Mouse (Mus musculus) brain, adult 10 weeks (tissue): ENCODE data around the gene Olfr101. TPM values are rescaled to one million over a fixed set of nuclear protein-coding genes. Genes with fewer than 3 reads are reported as not detected.

ENCODE experiments used
- polyA plus RNA-seq: library from polyadenylated mRNA; stranded (reverse); fragments of 350-450 nt; fragmentation: Illumina TruSeq; extraction: RNeasy Lipid Tissue Mini Kit (QIAGEN cat#74804); gene quantifications from one replicate; pipeline ENCODE4 v1.2.3, GENCODE M21; 2015; ENCODE audit warnings: low read depth, low replicate concordance

The Olfr101 gene
- not detected for polyA plus RNA-seq

DNA sequence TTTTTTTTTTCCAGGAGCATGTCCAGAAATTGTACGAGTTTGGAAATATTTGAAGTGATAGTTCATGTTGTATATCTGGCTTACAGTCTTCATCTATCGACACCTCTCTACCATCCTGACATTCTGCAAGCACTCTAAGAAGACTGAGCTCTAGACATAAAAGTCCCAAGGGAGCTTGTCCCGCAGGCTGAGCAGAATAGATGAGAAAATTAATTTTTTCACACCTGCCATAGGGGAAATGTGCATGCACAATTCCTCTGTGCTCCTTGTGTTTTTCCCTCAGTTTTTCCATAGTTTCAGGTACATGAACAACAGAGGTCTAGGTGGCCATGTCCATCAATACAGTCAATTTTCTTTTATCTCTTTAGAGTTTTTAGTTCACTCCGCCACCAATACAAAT, at the start of gene Olfr101:
TSS of gene Olfr101 (minus strand) at position 101 of the 400 bp plus-strand sequence.

DNA sequence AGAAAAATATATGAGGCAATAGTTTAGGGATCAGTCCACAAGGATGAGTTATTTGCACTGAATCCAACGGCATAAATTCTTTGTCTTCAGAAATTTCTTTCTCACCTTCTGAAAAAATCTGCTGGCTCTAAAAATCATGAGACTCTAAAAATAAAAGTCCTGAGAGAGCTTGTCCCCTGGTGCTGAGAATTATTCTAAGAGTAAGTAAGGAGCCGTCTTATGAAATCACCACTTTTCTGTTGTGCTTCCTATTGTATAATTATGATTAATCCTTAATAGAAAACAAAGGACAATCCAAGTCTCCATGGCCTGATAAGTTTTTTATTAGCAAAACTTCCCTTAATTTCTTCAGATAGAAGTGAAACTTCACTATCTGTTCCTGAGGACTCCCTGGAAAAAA, 35.5 kb upstream of the Olfr101 start, which contains the start of gene Olfr103:
TSS of gene Olfr103 (minus strand) at position 101 of the 400 bp plus-strand sequence.

DNA sequence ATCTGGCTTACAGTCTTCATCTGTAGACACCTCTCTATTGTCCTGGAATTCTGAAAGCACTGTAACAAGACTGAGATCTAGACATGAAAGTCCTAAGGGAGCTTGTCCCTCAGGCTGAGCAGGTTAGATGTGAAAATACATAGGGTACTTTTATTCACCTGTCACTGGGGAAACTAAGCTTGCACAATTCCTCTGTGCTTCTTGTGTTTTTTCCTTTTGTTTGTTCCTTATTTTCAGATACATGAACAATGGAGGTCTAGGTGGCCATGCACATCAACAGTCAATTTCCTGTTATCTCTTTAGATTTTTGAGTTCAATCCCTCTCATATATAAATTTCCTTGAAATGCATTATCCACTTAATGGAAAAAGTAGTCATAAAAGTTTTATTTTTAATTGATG, 12.8 kb upstream of the Olfr101 start, which contains the start of gene Olfr102:
TSS of gene Olfr102 (minus strand) at position 101 of the 400 bp plus-strand sequence.

DNA sequence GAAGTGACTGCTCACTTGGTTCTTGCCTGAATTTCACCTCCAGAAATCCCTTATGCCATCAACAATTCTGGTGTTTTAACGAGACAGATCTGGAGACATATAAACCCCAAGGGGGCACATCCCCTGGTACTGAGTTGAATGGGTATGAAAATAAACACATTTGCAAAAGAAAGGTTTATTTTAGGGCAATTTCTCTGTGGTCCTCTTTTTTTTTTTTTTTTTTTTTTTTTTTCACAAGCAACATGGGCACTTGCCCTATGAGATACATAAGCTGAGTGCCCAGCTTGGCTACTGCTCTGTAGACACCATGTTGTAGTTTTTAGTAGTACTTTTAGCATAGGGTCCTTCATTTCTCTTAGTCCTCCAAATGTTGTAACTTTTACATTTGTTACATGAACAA, 20.8 kb downstream of the Olfr101 start, which contains the start of gene Olfr99:
TSS of gene Olfr99 (minus strand) at position 101 of the 400 bp plus-strand sequence.

DNA sequence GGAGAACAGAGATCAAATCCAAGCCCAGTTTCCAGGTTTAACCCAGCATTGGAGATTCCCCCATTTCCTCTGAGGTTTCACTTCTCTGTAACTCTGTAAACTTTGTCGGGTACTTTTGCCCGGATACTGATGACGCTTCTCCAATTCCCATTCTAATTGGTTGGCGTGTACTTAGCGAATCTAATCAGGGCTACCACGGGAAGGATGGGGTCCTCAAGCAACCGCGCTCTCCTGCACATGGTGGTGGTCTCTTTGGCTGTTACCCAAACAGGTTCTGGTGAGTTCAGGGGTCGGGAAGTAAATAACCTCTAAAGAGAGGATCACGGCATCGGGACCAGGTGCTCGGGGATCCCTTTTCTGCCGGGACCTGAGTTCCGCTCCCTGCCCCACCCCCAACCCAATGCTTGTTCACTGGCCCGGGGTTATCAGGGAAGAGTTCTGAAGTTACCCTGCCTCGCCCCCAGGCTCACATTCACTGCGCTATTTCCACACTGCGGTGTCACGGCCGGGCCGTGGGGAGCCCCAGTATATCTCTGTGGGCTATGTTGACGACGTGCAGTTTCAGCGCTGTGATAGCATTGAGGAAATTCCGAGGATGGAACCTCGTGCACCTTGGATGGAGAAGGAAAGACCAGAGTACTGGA, 33.9 kb downstream of the Olfr101 start, which contains the start of gene H2-M3:
TSS of gene H2-M3 (plus strand) at position 163 of the 644 bp plus-strand sequence.

DNA sequence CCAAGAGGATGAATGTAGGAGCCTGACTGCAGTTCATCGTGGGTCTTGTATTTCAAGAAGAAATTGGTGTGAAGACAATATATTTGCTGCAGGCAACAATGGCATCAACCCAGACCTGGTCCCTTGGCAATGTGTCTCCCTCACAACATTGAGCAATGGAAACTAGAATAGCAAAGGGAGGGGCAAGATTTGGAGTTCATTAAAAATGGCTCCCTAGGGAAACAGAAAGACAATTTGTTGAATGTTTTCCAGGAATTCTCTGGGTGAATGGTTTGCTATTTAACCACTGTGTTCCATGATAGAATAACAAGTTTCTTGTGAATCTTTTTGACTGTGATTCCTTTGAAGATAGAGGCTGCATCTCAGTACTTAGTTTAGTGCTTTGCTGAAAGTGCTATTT, 40.5 kb downstream of the Olfr101 start, which contains the start of gene Olfr98:
TSS of gene Olfr98 (minus strand) at position 124 of the 400 bp plus-strand sequence.

Other genes starting within 250 kb of the Olfr101 start
- not detected for gene Olfr90, start 215.8 kb downstream of the Olfr101 start, polyA plus RNA-seq
- gene Olfr91, start 206.0 kb downstream of the Olfr101 start, polyA plus RNA-seq = not detected
- gene Olfr92, start 184.2 kb downstream of the Olfr101 start, polyA plus RNA-seq = not detected
- not detected for gene Olfr93, start 142.8 kb downstream of the Olfr101 start, polyA plus RNA-seq
- not detected for gene Ubd, start 110.4 kb downstream of the Olfr101 start, polyA plus RNA-seq
- not detected for gene Olfr94, start 103.3 kb downstream of the Olfr101 start, polyA plus RNA-seq
- gene Olfr95, start 91.2 kb downstream of the Olfr101 start, polyA plus RNA-seq = not detected
- not detected for gene Olfr96, start 84.2 kb downstream of the Olfr101 start, polyA plus RNA-seq
- not detected for gene Olfr97, start 67.0 kb downstream of the Olfr101 start, polyA plus RNA-seq
- gene Olfr98, start 40.6 kb downstream of the Olfr101 start, polyA plus RNA-seq = not detected
- 5.0 TPM for gene H2-M3, start 34.1 kb downstream of the Olfr101 start, polyA plus RNA-seq
- not detected for gene Olfr99, start 20.9 kb downstream of the Olfr101 start, polyA plus RNA-seq
- not detected for gene Olfr102, start 12.7 kb upstream of the Olfr101 start, polyA plus RNA-seq
- gene Olfr103, start 35.4 kb upstream of the Olfr101 start, polyA plus RNA-seq = not detected
- gene Olfr104-ps, start 55.3 kb upstream of the Olfr101 start, polyA plus RNA-seq = not detected
- gene Olfr105-ps, start 74.7 kb upstream of the Olfr101 start, polyA plus RNA-seq = not detected
- gene Olfr106-ps, start 86.1 kb upstream of the Olfr101 start, polyA plus RNA-seq = not detected
- gene Olfr107, start 94.9 kb upstream of the Olfr101 start, polyA plus RNA-seq = not detected
- not detected for gene Olfr108, start 141.2 kb upstream of the Olfr101 start, polyA plus RNA-seq
- not detected for gene Olfr109, start 154.6 kb upstream of the Olfr101 start, polyA plus RNA-seq
- gene H2-M2, start 179.2 kb upstream of the Olfr101 start, polyA plus RNA-seq = not detected
- not detected for gene Olfr110, start 188.2 kb upstream of the Olfr101 start, polyA plus RNA-seq
- not detected for gene Olfr111, start 203.7 kb upstream of the Olfr101 start, polyA plus RNA-seq